Mouse (Mus musculus) C2C12 (cell line): ENCODE results near the gene Cd86. TPM values are rescaled to one million over a fixed set of nuclear protein-coding genes. Genes with fewer than 3 reads are reported as not detected.

Source experiments
- H3K27me3 ChIP-seq: one replicate; pipeline ENCODE4 v1.6.1; 2011; ENCODE audit not compliant: control insufficient read depth, insufficient read depth, insufficient read length
- H3K36me3 ChIP-seq: one replicate; pipeline ENCODE4 v1.6.1; 2011; ENCODE audit not compliant: control insufficient read depth, insufficient read depth
- H3K4me3 ChIP-seq: one replicate; pipeline ENCODE4 v1.5.1; 2011; ENCODE audit warnings: mild to moderate bottlenecking, control low read depth; ENCODE audit not compliant: poor library complexity, insufficient read depth, severe bottlenecking
- H3K79me2 ChIP-seq: one replicate; pipeline ENCODE4 v1.6.1; 2011; ENCODE audit not compliant: control insufficient read depth, insufficient read depth
- H3K79me3 ChIP-seq: one replicate; pipeline ENCODE4 v1.6.1; 2011; ENCODE audit warnings: low read depth, control low read depth
- H3ac ChIP-seq: one replicate; pipeline ENCODE3; 2011; ENCODE audit warnings: low read depth; ENCODE audit not compliant: control insufficient read depth, insufficient read length
- CEBPB ChIP-seq: IDR thresholded peaks from one replicate; pipeline ENCODE4 v1.6.1; 2011; ENCODE audit warnings: low read depth, mild to moderate bottlenecking, control low read depth, moderate library complexity
- CTCF ChIP-seq: IDR thresholded peaks from one replicate; pipeline ENCODE4 v1.5.1; 2011; ENCODE audit not compliant: control insufficient read depth, insufficient read depth, insufficient read length
- FOSL1 ChIP-seq: IDR thresholded peaks from one replicate; pipeline ENCODE4 v1.8.0; 2011; ENCODE audit warnings: mild to moderate bottlenecking, low read length; ENCODE audit not compliant: poor library complexity, insufficient read depth, severe bottlenecking
- MAX ChIP-seq: IDR thresholded peaks from one replicate; pipeline ENCODE4 v1.6.1; 2011; ENCODE audit warnings: mild to moderate bottlenecking, control low read depth
- MYOD1 ChIP-seq: IDR thresholded peaks from one replicate; pipeline ENCODE4 v1.6.1; 2011; ENCODE audit warnings: low read depth; ENCODE audit not compliant: control insufficient read depth, insufficient read length
- MYOG ChIP-seq: IDR thresholded peaks from one replicate; pipeline ENCODE4 v1.6.1; 2011; ENCODE audit not compliant: control insufficient read depth, insufficient read length; ENCODE audit errors: extremely low read depth
- USF1 ChIP-seq: IDR thresholded peaks from one replicate; pipeline ENCODE4 v1.6.1; 2011; ENCODE audit warnings: low read depth, mild to moderate bottlenecking, control low read depth, moderate library complexity
- polyA plus RNA-seq: library from polyadenylated mRNA; unstranded; fragments of >200 nt; fragmentation: generic; extraction: Trizol; gene quantifications from one replicate; pipeline ENCODE4 v1.2.1, GENCODE M21; 2012; ENCODE audit warnings: missing spikeins

Gene Cd86
- polyA plus RNA-seq, 1 experiment: not detected

DNA sequence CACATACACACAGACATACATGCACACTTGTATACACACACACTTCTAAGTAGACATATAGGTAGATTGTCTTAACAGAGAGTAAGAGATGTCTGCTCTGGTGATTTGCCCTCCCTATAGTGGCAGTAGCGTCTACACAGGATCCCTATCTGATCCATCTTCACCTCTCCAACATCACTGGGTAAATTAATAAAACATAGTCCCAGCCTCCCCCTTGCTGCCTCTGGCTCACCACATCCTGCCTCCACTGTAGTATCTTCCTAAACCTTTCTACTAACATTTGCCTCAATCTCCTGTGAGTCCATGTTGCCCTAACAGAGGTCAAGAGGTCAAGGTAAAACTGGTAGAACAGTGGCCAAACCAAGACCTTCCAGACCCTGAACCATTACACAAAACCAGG, 10.7 kb downstream of the Cd86 start:
- Histone ChIP-seq H3K4me3 (no peak overlapping the region), H3K79me2 (no peaks in the 10 kb centered on the region), H3ac (no peak overlapping the region), H3K36me3 (no peaks in the 10 kb centered on the region), H3K27me3 (no peaks in the 10 kb centered on the region), H3K79me3 (no peaks in the 10 kb centered on the region)
- TF ChIP-seq CEBPB (no peak), FOSL1 (no peak), USF1 (no peak), CTCF (no peak), MAX (no peak), MYOD1 (no peak), MYOG (no peak)

GRCm38 (mm10) chr16:36651174-36651766, 14.6 kb downstream of the Cd86 start:
- no peaks in the 10 kb centered on the region for H3K79me2 ChIP-seq
- no peaks in the 10 kb centered on the region for H3K27me3 ChIP-seq
- no peaks in the 10 kb centered on the region for H3K36me3 ChIP-seq
- no peaks in the 10 kb centered on the region for H3K79me3 ChIP-seq
- TF ChIP-seq MYOD1: no peak
- TF ChIP-seq MYOG: no peak
- no peak for TF ChIP-seq FOSL1
- no peak for TF ChIP-seq MAX
- no peak for TF ChIP-seq CTCF
- no peak for TF ChIP-seq CEBPB
- no peak for TF ChIP-seq USF1
- H3K4me3 ChIP-seq: no peak overlapping the region
- no peak overlapping the region for H3ac ChIP-seq

DNA sequence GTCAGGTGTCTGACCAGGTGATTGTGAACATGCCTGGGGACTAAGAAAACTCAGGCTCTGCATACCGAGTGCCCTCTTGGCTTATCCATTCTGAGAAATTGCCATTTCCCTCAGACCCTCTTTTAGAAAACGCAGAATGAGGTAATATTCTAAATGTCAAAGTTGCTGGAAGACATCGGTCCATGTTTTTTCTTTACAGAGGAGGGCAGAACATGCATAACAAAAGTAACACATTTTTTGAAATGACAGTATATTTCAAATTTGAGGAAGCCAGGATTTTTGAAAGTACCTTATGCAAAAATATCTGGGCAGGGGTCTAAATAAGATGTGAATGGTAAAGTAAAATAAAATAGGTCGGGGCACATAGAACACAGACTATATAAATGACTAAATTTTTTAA, 15.4 kb downstream of the Cd86 start:
- Histone ChIP-seq H3K79me3 (no peaks in the 10 kb centered on the region), H3K4me3 (no peak overlapping the region), H3K36me3 (no peaks in the 10 kb centered on the region), H3K79me2 (no peaks in the 10 kb centered on the region), H3K27me3 (no peaks in the 10 kb centered on the region), H3ac (no peak overlapping the region)
- TF ChIP-seq MAX (no peak), CEBPB (no peak), USF1 (no peak), FOSL1 (no peak)

DNA sequence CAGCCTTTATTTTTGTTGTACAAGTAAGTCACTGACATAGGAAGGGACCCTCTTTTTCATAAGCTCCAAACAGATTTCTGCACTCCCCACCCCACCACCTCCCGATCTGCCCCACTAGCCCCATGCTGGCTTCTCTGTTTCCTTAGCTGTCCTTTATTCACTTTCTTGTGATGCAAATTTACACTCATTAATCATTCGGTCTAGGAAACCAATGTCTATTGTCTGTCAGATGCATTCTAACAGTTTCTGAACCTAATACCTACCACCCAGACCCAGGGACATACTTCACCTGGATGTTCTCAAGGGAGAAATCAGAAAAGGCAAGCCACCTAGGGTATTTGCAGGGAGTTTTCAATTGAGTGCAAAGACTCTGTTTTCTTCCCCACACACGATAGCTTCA, 16.6 kb downstream of the Cd86 start:
- TF ChIP-seq USF1 (no peak), MYOD1 (no peak), FOSL1 (no peak), CEBPB (no peak), MAX (no peak), MYOG (no peak), CTCF (no peak)
- Histone ChIP-seq H3K4me3 (no peak overlapping the region), H3K27me3 (no peaks in the 10 kb centered on the region), H3K36me3 (no peaks in the 10 kb centered on the region), H3ac (no peak overlapping the region), H3K79me3 (no peaks in the 10 kb centered on the region), H3K79me2 (no peaks in the 10 kb centered on the region)

DNA sequence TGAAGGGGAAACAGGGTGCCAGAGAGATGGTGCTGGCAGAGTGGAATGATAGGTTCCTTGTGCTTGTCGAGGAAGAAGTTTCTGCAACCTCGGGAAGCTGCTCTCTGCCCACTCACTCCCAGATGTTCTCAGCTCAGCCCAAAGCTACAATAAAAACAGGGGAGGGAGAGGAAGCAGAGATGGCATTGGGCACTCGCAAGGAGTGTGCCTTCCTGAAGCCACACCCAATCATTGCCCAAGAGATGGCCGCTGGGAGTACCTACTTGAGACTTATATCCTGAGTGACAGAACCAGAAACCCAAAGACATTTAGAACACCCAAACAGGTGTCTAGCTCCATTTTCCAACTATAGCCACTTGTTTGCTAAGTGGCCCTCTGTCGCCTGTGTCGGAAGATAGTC, 20.8 kb downstream of the Cd86 start:
- Histone ChIP-seq H3K79me3 (no peaks in the 10 kb centered on the region), H3K36me3 (no peaks in the 10 kb centered on the region), H3ac (no peak overlapping the region), H3K27me3 (peaks cover 3% of the 10 kb centered on the region), H3K79me2 (no peaks in the 10 kb centered on the region), H3K4me3 (no peak overlapping the region)
- TF ChIP-seq CEBPB: no peak
- TF ChIP-seq USF1: no peak
- TF ChIP-seq MYOD1: no peak
- TF ChIP-seq FOSL1: no peak
- TF ChIP-seq CTCF: no peak
- TF ChIP-seq MYOG: no peak
- no peak for TF ChIP-seq MAX

DNA sequence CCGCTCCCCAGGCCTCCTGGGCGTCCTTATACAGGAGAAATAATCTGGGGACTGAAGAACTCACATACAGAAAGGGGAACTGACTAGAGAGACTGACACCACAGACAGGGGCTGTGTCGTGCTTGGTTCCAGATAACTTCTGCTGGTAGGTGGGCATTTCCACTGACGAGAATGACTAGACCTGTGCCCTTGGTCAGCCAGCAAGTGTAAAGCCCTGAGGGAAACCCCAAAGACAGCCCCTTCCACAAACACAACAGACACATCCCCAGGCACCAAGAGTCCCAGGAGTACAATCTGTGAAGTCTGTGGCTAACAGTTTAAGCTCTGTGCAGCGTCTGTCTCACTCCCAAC, 23.2 kb downstream of the Cd86 start:
- Histone ChIP-seq H3K79me2 (no peaks in the 10 kb centered on the region), H3ac (no peak overlapping the region), H3K27me3 (peaks cover 3% of the 10 kb centered on the region), H3K79me3 (no peaks in the 10 kb centered on the region), H3K4me3 (no peak overlapping the region), H3K36me3 (no peaks in the 10 kb centered on the region)
- TF ChIP-seq USF1 (no peak), MYOG (no peak), CEBPB (no peak), CTCF (no peak), MYOD1 (no peak), MAX (no peak), FOSL1 (no peak)
